Mouse (Mus musculus) liver, postnatal 0 days (tissue): Measurements from ENCODE around the gene Thnsl1.

Experiments used
- CTCF ChIP-seq: sonication (generic); IDR thresholded peaks from 2 replicates; pipeline ENCODE4 v1.5.1; 2016; ENCODE audit warnings: antibody characterized with exemption, low read depth
- EP300 ChIP-seq: IDR thresholded peaks from 2 replicates; pipeline ENCODE4 v1.6.1; 2016; ENCODE audit warnings: antibody characterized with exemption, low read depth, mild to moderate bottlenecking

DNA sequence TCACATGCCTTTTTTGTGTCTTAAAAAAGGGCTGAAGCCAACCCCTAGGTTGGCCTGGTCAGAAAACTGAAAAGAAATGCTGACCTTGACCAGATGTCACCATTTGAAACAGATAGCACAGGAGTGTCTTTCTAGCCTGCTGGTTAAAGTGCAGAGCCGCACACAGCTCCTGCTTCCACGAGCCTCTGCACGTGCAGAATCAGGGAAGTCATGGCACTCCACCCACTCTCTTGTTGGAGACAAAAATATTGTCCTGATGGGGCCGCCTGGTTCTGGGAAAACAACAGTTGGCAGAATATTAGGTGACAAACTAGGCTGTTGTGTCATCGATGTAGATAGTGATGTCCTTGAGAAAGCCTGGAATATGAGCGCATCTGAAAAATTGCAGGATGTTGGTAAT lies 5.8 kb downstream of the Thnsl1 start:
- TF ChIP-seq EP300, result no peak
- TF ChIP-seq CTCF, result no peak
